Mouse (Mus musculus) frontal cortex, adult 2 months (tissue): ENCODE results near the gene Tns4. TPM values are rescaled to one million over a fixed set of nuclear protein-coding genes. Genes with fewer than 3 reads are reported as not detected.

ENCODE experiments used
- DNase-seq, 2 experiments: peaks; one replicate each; pipeline ENCODE4 v3.0.0; 2022; ENCODE audit warnings: low spot score in 1 of 2; ENCODE audit errors: extremely low spot score in 1 of 2
- polyA plus RNA-seq: library from polyadenylated mRNA; depleted of rRNA; stranded (reverse); fragments of >200 nt; gene quantifications from 2 replicates; pipeline ENCODE4 v1.2.3, GENCODE M21; 2012

Tns4 gene
- polyA plus RNA-seq, 1 experiment = 0.34 TPM

- DNase-seq = no peak
These were observed 29.9 kb upstream of the Tns4 start for GRCm38 (mm10) chr11:99118963-99119362.

GRCm38 (mm10) chr11:99118420-99118819 lies 29.3 kb upstream of the Tns4 start:
- DNase-seq = no peak

GRCm38 (mm10) chr11:99117907-99118306 lies 28.8 kb upstream of the Tns4 start:
- DNase-seq = no peak

GRCm38 (mm10) chr11:99115940-99116339 lies 26.8 kb upstream of the Tns4 start:
- DNase-seq = no peak

- DNase-seq = no peak
These were observed 24.0 kb upstream of the Tns4 start for GRCm38 (mm10) chr11:99113111-99113510.

GRCm38 (mm10) chr11:99112700-99113099 lies 23.6 kb upstream of the Tns4 start:
- no peak for DNase-seq

GRCm38 (mm10) chr11:99111631-99112030 lies 22.5 kb upstream of the Tns4 start:
- no peak for DNase-seq

- DNase-seq = peak; percentile 65 to 81
These were observed 22.0 kb upstream of the Tns4 start for GRCm38 (mm10) chr11:99111155-99111554.

GRCm38 (mm10) chr11:99110370-99111110 lies 21.4 kb upstream of the Tns4 start:
- DNase-seq = no peak

- DNase-seq = no peak
These were observed 19.2 kb upstream of the Tns4 start for GRCm38 (mm10) chr11:99108296-99108695.

- no peak for DNase-seq
These were observed 17.0 kb upstream of the Tns4 start for GRCm38 (mm10) chr11:99105981-99106726.

- DNase-seq = no peak
These were observed 15.7 kb upstream of the Tns4 start for GRCm38 (mm10) chr11:99104609-99105410.

- DNase-seq = no peak
These were observed 13.6 kb upstream of the Tns4 start for GRCm38 (mm10) chr11:99102575-99103270.

- no peak for DNase-seq
These were observed 12.6 kb upstream of the Tns4 start for GRCm38 (mm10) chr11:99101693-99102092.

- no peak for DNase-seq
These were observed 11.1 kb upstream of the Tns4 start for GRCm38 (mm10) chr11:99100215-99100614.

GRCm38 (mm10) chr11:99099516-99099915 lies 10.4 kb upstream of the Tns4 start:
- no peak for DNase-seq

GRCm38 (mm10) chr11:99098924-99099323 lies 9.8 kb upstream of the Tns4 start:
- no peak for DNase-seq

- DNase-seq = no peak
These were observed 8.1 kb upstream of the Tns4 start for GRCm38 (mm10) chr11:99096996-99097774.

- DNase-seq = no peak
These were observed 7.3 kb upstream of the Tns4 start for GRCm38 (mm10) chr11:99096417-99096816.

GRCm38 (mm10) chr11:99095759-99096158 lies 6.7 kb upstream of the Tns4 start:
- no peak for DNase-seq
